Mouse (Mus musculus) megakaryocyte, embryonic 14.5 days (primary cell): ENCODE measurements around the gene Papss2.

Experiments used
- FLI1 ChIP-seq: IDR thresholded peaks from 2 replicates; pipeline ENCODE4 v1.6.1; 2012; ENCODE audit warnings: low read length, inconsistent platforms, mixed read lengths
- GATA1 ChIP-seq: IDR thresholded peaks from 3 replicates; pipeline ENCODE4 v1.6.1; 2012; ENCODE audit warnings: mixed read lengths, low read length, inconsistent platforms, borderline replicate concordance

DNA sequence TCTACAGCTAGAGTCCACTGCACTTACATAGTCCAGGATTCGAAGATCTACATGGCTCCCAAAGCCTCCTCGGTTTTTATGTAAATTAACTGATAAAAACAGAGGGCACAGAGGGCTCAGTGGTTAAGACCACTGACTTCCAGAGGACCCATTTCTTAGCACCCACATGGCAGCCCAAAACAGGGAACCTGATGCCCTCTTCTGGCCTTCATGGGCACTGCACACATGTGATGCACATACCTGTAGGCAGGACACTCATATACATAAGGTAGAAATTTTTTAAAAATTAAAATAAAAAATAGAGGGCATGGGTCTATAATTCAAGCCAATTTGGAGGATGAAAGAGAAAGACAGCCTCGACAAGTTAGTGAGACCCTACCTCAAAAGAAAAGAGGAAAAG lies 48.1 kb downstream of the Papss2 start:
- TF ChIP-seq GATA1 (no peak), FLI1 (no peak)
